Mouse (Mus musculus) heart, embryonic 16.5 days (tissue): ENCODE measurements around the gene Sh3bp1. TPM values are rescaled to one million over a fixed set of nuclear protein-coding genes. Genes with fewer than 3 reads are reported as not detected.

ENCODE experiments used
- ATAC-seq: fragments of 200-750 bp; cut with Nextera tagmentation; replicated peaks from 2 replicates; pipeline ENCODE4 v1.8.0; 2017; ENCODE audit warnings: moderate number of reproducible peaks; ENCODE audit not compliant: insufficient read depth, low FRiP score; ENCODE audit errors: extremely low read depth
- H3K27ac ChIP-seq: fragments of 300-500 bp; sonication (generic); 2 replicates; pipeline ENCODE4 v1.5.1; 2014; ENCODE audit warnings: mild to moderate bottlenecking, low read length, control low read depth, moderate library complexity
- H3K27me3 ChIP-seq: fragments of 300-500 bp; sonication (generic); 2 replicates; pipeline ENCODE4 v1.6.1; 2014; ENCODE audit warnings: low read length, mixed read lengths; ENCODE audit not compliant: control insufficient read depth, insufficient read depth
- H3K36me3 ChIP-seq: fragments of 300-500 bp; sonication (generic); 2 replicates; pipeline ENCODE4 v1.6.1; 2014; ENCODE audit not compliant: control insufficient read depth, insufficient read depth
- H3K4me1 ChIP-seq: fragments of 300-500 bp; sonication (generic); 2 replicates; pipeline ENCODE4 v1.6.1; 2014; ENCODE audit warnings: low read length, mixed read lengths; ENCODE audit not compliant: control insufficient read depth, insufficient read depth
- H3K4me2 ChIP-seq: fragments of 300-500 bp; sonication (generic); 2 replicates; pipeline ENCODE4 v1.6.1; 2014; ENCODE audit warnings: low read depth, mild to moderate bottlenecking, control low read depth, low read length
- H3K4me3 ChIP-seq: fragments of 300-500 bp; sonication (generic); 2 replicates; pipeline ENCODE4 v1.5.1; 2014; ENCODE audit warnings: mild to moderate bottlenecking, control low read depth, low read length
- H3K9ac ChIP-seq: fragments of 300-500 bp; sonication (generic); 2 replicates; pipeline ENCODE4 v1.6.1; 2014; ENCODE audit warnings: low read length, control low read depth
- H3K9me3 ChIP-seq: fragments of 300-500 bp; sonication (generic); replicated peaks from 2 replicates; pipeline ENCODE4 v1.6.1; 2016; ENCODE audit warnings: low read length; ENCODE audit not compliant: control insufficient read depth
- WGBS: fragments of 180-500 bp; shearing (Covaris S2); extraction: QIAGEN DNeasy Blood & Tissue Kit; methylation state at CpG from one replicate; pipeline ENCODE4 v1.1.7; 2014; 5-methylcytosine and 5-hydroxymethylcytosine counted together
- polyA plus RNA-seq: library from polyadenylated mRNA; unstranded; fragments of >200 nt; fragmentation: Nextera tagmentation; extraction: Ambion mirVana; gene quantifications from 2 replicates; pipeline ENCODE4 v1.2.1, GENCODE M21; 2015

The Sh3bp1 gene
- polyA plus RNA-seq, 1 experiment from 2014 or later = 19.8 TPM

GRCm38 (mm10) chr15:78903243-78903642, 3.7 kb downstream of the Sh3bp1 start:
- H3K9me3 ChIP-seq = no peaks in the 10 kb centered on the region
- peaks cover 24% of the 10 kb centered on the region for H3K4me1 ChIP-seq
- H3K4me3 ChIP-seq = no peak overlapping the region
- no peak overlapping the region for H3K4me2 ChIP-seq
- H3K27me3 ChIP-seq = no peaks in the 10 kb centered on the region
- no peak overlapping the region for H3K27ac ChIP-seq
- peaks cover 23% of the 10 kb centered on the region for H3K36me3 ChIP-seq
- WGBS = 18% methylated on average over 2 of the region's 2 CpGs
- no peak for ATAC-seq
- H3K9ac ChIP-seq = peak overlapping the region; percentile 62

DNA sequence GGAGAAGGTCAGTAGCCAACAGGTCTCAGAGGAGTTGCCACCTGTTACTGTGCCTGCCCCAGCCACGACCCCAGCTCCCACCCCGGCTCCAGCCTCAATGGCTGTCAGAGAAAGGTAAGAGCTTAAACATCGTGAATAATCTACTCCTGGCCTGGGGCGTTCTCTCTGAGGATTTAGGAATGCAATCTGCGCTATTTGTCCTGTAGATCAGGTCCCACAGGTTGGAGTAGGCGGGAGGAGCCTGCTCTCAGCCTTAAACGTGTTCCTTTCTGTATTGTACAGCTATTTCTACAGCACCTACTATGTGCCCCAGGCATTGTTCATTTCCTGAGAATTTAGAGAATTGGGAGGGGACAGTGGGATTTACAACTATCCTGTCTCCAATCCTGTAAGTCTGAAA, 8.8 kb downstream of the Sh3bp1 start:
- Histone ChIP-seq H3K36me3 (peaks cover 32% of the 10 kb centered on the region), H3K9ac (no peak overlapping the region), H3K4me1 (0 out of 2 replicates have a peak, but pooled peaks cover 1% of the 10 kb centered on the region), H3K4me3 (no peak overlapping the region), H3K9me3 (no peaks in the 10 kb centered on the region), H3K27me3 (no peaks in the 10 kb centered on the region), H3K27ac (no peak overlapping the region), H3K4me2 (no peak overlapping the region)
- no peak for ATAC-seq
- WGBS = 78% methylated on average over 7 of the region's 7 CpGs

DNA sequence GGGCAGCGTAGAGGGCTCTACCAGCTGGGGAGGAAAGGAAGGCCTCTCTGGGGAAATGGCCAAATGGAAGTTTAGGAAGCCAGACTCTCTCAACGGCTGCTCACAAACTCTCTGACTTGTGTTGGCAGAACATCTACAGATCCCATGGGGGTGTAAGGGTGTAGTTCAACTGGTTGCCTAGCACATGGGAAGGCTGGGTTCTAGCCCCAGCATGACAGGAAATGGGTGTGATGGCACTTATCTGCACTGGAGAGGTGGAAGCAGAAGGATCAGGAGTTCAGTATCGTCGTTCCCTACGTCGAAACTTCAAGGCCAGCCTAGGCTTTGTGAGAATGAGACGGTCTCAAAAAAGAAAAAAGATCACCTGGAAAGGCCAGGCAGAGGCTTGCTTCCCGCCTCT, 9.4 kb downstream of the Sh3bp1 start:
- 75% methylated on average over 8 of the region's 8 CpGs for WGBS
- Histone ChIP-seq H3K4me2 (no peak overlapping the region), H3K36me3 (peaks cover 32% of the 10 kb centered on the region), H3K9ac (no peak overlapping the region), H3K4me3 (no peak overlapping the region), H3K27ac (no peak overlapping the region), H3K9me3 (no peaks in the 10 kb centered on the region), H3K27me3 (no peaks in the 10 kb centered on the region), H3K4me1 (no peaks in the 10 kb centered on the region)
- no peak for ATAC-seq

- Histone ChIP-seq H3K4me2 (no peak overlapping the region), H3K9ac (no peak overlapping the region), H3K36me3 (peaks cover 18% of the 10 kb centered on the region), H3K4me1 (peaks cover 17% of the 10 kb centered on the region), H3K27ac (no peak overlapping the region), H3K9me3 (no peaks in the 10 kb centered on the region), H3K27me3 (no peaks in the 10 kb centered on the region), H3K4me3 (no peak overlapping the region)
- no peak for ATAC-seq
- WGBS = 35% methylated on average over 9 of the region's 9 CpGs
These were observed 12.5 kb downstream of the Sh3bp1 start for GRCm38 (mm10) chr15:78912040-78912439.

DNA sequence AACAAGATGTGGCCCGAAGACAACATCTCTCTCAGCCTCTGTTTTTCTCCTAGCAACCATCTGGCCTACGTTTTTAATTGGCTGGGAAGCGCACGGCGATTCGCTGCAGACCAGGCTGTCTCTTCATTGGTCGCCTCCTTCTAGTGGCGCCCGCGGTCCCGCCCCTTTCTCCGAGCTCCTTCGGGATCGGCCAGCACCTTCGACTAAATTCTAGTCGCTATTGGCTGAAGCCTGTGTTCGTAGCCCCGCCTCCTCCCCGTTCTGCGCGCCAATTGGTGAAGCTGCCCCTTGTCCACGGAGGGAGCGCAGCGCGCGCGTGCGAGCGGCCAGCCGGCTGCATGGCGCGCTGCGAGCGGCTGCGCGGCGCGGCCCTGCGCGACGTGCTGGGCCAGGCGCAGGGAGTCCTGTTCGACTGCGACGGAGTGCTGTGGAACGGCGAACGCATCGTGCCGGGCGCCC, 14.1 kb downstream of the Sh3bp1 start, which contains the start of gene Pdxp:
Gene Pdxp, plus strand, starts transcription at position 288 of the 459 bp plus-strand sequence.
- Histone ChIP-seq H3K27ac (peak within 1 kb of the TSS; percentile 76), H3K9ac (peak within 1 kb of the TSS; percentile 80), H3K4me2 (peak within 1 kb of the TSS; percentile 95), H3K4me3 (peak within 1 kb of the TSS; percentile 65), H3K27me3 (no peaks in the 10 kb centered on the region), H3K36me3 (peaks cover 5% of the 10 kb centered on the region; the same call in 1 of the 2 replicates), H3K9me3 (no peaks in the 10 kb centered on the region), H3K4me1 (peaks cover 17% of the 10 kb centered on the region)
- ATAC-seq = peak; percentile 92
- under 1% methylated on average over 51 of the region's 51 CpGs for WGBS

DNA sequence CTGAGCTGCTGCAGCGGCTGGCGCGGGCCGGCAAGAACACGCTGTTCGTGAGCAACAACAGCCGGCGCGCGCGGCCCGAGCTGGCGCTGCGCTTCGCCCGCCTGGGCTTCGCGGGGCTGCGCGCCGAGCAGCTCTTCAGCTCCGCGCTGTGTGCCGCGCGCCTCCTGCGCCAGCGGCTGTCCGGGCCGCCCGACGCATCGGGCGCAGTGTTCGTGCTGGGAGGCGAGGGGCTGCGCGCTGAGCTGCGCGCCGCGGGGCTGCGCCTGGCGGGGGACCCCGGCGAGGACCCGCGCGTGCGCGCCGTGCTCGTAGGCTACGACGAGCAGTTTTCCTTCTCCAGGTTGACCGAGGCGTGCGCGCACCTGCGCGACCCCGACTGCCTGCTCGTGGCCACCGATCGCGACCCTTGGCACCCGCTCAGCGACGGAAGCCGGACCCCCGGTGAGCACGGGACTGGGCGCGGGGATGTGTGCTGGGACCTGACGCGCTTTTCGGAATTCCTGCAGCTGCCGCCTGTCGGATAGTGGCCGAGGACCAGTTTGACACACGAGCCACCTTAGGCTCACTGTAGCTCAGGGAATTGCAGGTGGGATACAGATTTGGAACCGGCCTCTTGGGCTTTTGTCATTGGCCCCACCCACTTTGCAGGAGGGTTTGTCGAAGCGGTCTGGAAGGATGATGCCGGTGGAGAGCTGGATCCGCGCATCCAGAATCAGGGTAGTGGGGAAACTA, 14.7 kb downstream of the Sh3bp1 start:
- peak; percentile 58 for ATAC-seq
- H3K4me2 ChIP-seq = peak overlapping the region; percentile 95
- no peaks in the 10 kb centered on the region for H3K27me3 ChIP-seq
- H3K4me1 ChIP-seq = peaks cover 17% of the 10 kb centered on the region
- peaks cover 6% of the 10 kb centered on the region; the same call in 1 of the 2 replicates for H3K36me3 ChIP-seq
- H3K9me3 ChIP-seq = no peaks in the 10 kb centered on the region
- peak overlapping the region; percentile 80 for H3K9ac ChIP-seq
- H3K27ac ChIP-seq = peak overlapping the region; percentile 76
- under 1% methylated on average over 83 of the region's 87 CpGs for WGBS
- H3K4me3 ChIP-seq = peak overlapping the region; percentile 65

DNA sequence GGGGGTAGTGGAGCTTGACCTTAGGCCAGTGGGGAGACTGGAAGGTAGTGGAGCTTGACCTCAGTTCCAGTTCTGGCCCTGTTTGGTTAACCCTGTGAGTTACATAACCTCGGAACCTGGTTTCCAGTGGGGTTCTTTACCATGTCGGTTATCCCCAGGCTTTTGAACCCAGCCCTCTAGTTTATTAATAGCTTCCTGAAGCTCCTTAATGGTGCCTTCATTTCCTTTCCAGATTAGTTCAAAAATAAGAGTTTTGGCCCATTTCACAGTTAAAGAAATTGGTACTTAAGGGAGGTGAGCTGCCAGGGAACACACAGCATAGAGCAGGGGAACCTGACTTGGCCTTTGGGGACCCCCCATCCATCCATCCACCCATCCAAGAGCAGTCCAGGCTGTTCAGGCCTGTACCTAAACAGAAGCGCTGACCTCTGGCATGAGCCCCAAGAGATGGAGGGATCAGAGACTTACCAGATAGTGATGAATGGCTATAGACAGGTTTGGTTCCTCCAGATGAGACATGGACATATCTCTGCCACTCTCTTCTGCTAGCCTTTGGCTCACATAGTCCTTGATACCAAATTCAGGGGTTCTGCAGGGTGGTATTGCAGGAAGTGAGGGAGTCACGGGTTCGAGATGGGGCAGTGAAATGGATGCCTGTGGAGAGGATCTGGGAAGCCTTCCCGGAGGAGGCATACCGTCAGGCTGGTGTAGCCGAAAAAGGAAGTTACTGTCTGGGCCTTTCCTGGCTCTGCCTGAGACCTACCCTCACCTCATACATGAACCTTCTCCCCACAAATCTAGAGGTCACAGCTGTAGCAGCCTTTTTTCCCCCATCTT, 15.5 kb downstream of the Sh3bp1 start:
- H3K27me3 ChIP-seq = no peaks in the 10 kb centered on the region
- peak overlapping the region; percentile 65 for H3K4me3 ChIP-seq
- no peak overlapping the region for H3K27ac ChIP-seq
- peak overlapping the region; percentile 95 for H3K4me2 ChIP-seq
- 48% methylated on average over 8 of the region's 8 CpGs for WGBS
- H3K4me1 ChIP-seq = peaks cover 17% of the 10 kb centered on the region
- H3K9ac ChIP-seq = peak overlapping the region; percentile 80
- no peaks in the 10 kb centered on the region for H3K9me3 ChIP-seq
- H3K36me3 ChIP-seq = peaks cover 9% of the 10 kb centered on the region; the same call in 1 of the 2 replicates
- ATAC-seq = no peak

DNA sequence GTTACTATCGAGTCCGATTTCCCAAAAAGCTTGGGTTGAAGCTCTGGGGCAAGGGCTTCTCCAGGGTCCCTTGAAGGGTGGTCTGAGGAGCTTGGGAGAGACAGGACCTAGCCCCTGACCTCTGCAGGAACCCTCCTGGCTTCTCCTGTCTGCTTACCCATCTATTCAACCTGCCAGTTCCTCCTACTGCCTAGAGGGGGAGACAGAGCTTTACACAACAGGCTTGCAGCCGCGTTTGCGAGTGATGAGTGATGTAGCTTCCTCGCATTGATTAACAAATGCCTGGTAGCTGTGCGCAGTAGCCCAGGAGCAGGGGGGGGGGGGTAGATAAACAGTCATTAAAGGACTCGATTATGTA, 16.1 kb downstream of the Sh3bp1 start:
- Histone ChIP-seq H3K9ac (no peak overlapping the region), H3K36me3 (peaks cover 8% of the 10 kb centered on the region; the same call in 1 of the 2 replicates), H3K4me3 (0 out of 2 replicates have a peak overlapping the region, but pooled peaks have one; percentile 0), H3K4me2 (peak overlapping the region; percentile 95), H3K9me3 (no peaks in the 10 kb centered on the region), H3K4me1 (peaks cover 17% of the 10 kb centered on the region), H3K27ac (no peak overlapping the region), H3K27me3 (no peaks in the 10 kb centered on the region)
- 0 out of 2 replicates have a peak, but pooled peaks have one; percentile 10 for ATAC-seq
- WGBS = 5% methylated on average over 8 of the region's 8 CpGs
